Mouse (Mus musculus) stomach, embryonic 15.5 days (tissue): Measurements from ENCODE around the gene Ugdh. TPM values are rescaled to one million over a fixed set of nuclear protein-coding genes. Genes with fewer than 3 reads are reported as not detected.

Experiments
- ATAC-seq: fragments of 200-750 bp; cut with Nextera tagmentation; 2 replicates; pipeline ENCODE4 v1.8.0; 2017; ENCODE audit warnings: low read depth, moderate number of reproducible peaks, moderate TSS enrichment; ENCODE audit not compliant: insufficient read depth, low FRiP score
- H3K27ac ChIP-seq: fragments of 300-500 bp; sonication (generic); 2 replicates; pipeline ENCODE4 v1.5.1; 2015; ENCODE audit warnings: mild to moderate bottlenecking, inconsistent platforms
- H3K27me3 ChIP-seq: fragments of 300-500 bp; sonication (generic); replicated peaks from 2 replicates; pipeline ENCODE4 v1.6.1; 2015; ENCODE audit warnings: inconsistent platforms
- H3K36me3 ChIP-seq: fragments of 300-500 bp; sonication (generic); 2 replicates; pipeline ENCODE4 v1.6.1; 2015; ENCODE audit warnings: inconsistent platforms
- H3K4me1 ChIP-seq: fragments of 300-500 bp; sonication (generic); 2 replicates; pipeline ENCODE4 v1.6.1; 2015; ENCODE audit warnings: inconsistent platforms
- H3K4me2 ChIP-seq: fragments of 300-500 bp; sonication (generic); 2 replicates; pipeline ENCODE4 v1.6.1; 2015; ENCODE audit warnings: mild to moderate bottlenecking, inconsistent platforms
- H3K4me3 ChIP-seq: fragments of 300-500 bp; sonication (generic); replicated peaks from 2 replicates; pipeline ENCODE4 v1.5.1; 2015; ENCODE audit warnings: inconsistent platforms
- H3K9ac ChIP-seq: fragments of 300-500 bp; sonication (generic); 2 replicates; pipeline ENCODE4 v1.6.1; 2015; ENCODE audit warnings: inconsistent platforms
- H3K9me3 ChIP-seq: fragments of 300-500 bp; sonication (generic); 2 replicates; pipeline ENCODE4 v1.6.1; 2016; ENCODE audit warnings: inconsistent platforms
- WGBS: fragments of 180-500 bp; shearing (Covaris S2); methylation state at CpG from one replicate; pipeline ENCODE4 v1.1.7; 2015; 5-methylcytosine and 5-hydroxymethylcytosine counted together
- polyA plus RNA-seq: library from polyadenylated mRNA; unstranded; fragments of >200 nt; fragmentation: Nextera tagmentation; extraction: Ambion mirVana; gene quantifications from 2 replicates; pipeline ENCODE4 v1.2.1, GENCODE M21; 2015

Ugdh gene
- polyA plus RNA-seq, 1 experiment from 2014 or later: 152 TPM

DNA sequence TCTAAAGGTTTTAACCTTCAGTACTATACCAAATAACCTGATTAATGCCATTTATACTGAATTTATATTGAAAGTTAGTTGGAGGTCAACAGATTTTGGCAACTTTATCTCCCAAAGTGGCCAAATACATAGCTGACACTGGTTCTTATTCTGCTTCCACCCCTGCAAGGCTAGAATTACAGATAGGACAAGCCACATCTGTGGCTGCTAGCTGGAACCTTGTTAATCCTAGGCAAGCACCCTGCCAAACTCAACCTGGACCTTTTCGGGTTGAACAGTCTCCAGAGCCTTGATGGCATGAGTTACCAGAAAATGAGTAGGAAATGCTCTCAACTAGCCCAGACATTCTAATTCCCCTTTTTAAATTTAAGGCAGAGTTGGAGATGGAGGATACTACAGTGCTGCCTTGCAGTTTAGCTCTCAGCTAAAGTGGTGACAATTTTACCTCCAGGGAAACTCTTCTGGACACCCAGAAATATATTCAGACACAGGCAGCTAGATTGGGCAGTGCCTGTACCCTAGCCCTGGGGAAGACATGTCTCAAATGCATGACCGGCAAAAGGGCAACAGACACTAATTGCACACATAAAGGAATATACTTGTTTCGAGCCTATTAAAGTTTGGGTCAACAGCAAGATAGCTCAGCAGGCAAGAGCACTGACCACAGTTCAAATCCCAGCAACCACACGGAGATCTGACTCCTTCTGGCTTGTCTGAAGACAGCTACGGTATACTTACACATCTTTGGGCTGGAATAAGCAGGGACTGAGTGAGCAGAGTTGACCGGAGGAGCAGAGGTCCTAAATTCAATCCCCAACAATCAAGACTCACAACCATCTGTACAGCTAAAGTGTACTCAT lies 48.5 kb downstream of the Ugdh start:
- Histone ChIP-seq H3K27me3 (no peaks in the 10 kb centered on the region), H3K9me3 (no peaks in the 10 kb centered on the region), H3K4me3 (no peak overlapping the region), H3K9ac (no peak overlapping the region), H3K36me3 (peaks cover 23% of the 10 kb centered on the region; the same call in 1 of the 2 replicates), H3K4me2 (no peak overlapping the region), H3K4me1 (peaks cover 9% of the 10 kb centered on the region), H3K27ac (no peak overlapping the region)
- WGBS: 72% methylated on average over 6 of the region's 6 CpGs
- ATAC-seq: no peak

DNA sequence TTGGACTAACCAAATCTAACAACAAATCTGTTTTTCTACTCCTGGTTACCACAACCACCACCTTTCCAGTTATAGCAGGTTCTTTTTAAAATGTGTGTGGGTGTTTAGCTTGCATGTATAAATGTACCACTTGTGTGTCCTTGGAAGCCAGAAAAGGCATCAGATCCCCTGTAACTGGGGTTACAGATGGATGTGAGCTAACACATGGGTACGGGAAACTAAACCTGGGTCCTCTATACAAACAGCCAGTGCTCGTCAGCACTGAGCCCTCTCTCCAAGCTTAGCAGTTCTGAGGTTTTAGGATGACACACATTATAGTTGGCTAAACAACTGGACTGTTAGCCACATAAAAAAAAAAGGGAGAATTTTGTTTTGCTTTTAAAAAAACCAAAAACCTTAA lies 50.0 kb downstream of the Ugdh start:
- no peak for ATAC-seq
- H3K27ac ChIP-seq: no peak overlapping the region
- no peak overlapping the region for H3K9ac ChIP-seq
- peaks cover 9% of the 10 kb centered on the region for H3K4me1 ChIP-seq
- no peak overlapping the region for H3K4me2 ChIP-seq
- no peak overlapping the region for H3K4me3 ChIP-seq
- no peaks in the 10 kb centered on the region for H3K27me3 ChIP-seq
- H3K36me3 ChIP-seq: peaks cover 23% of the 10 kb centered on the region; the same call in 1 of the 2 replicates
- 66% methylated on average over 2 of the region's 2 CpGs for whole genome bisulfite sequencing
- H3K9me3 ChIP-seq: no peaks in the 10 kb centered on the region

DNA sequence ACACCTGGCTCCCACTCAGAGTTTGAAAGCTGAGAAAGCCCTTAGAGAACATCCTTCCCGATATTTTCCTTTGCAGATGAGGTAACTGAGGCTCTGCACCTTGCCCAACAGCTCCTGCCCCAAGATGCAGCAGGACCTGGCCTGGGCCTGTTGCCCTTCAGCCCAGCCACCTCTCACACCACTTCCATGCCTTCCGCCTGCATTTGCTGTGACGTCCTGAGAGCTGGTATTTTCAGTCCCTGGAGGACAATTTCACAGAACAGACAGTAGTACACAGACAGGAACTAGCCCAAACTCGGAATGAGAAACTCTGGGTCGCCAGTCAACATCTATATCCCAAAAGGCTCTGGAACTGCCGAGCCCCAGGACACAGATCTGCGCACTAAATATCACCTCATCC lies 61.0 kb downstream of the Ugdh start:
- no peak overlapping the region for H3K4me3 ChIP-seq
- H3K4me2 ChIP-seq: no peak overlapping the region

DNA sequence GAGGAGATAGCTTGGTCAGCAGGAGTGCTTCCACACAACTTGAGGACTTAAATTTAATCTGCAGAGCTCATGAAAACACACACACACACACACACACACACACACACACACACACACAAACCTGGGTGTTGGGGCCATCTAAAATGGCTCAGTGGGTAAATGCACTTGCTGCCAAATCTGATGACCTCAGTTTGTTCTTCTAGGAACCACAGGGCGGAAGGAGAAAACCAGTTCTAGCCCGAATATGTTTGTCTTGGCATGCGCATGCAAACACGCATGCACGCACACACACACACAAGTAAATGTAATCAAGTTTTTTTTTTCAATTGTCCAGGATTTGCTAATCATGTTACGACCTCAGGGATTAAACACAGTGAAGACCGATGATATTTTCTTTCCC lies 64.2 kb downstream of the Ugdh start:
- H3K9me3 ChIP-seq: no peaks in the 10 kb centered on the region
- no peak overlapping the region for H3K27ac ChIP-seq
- H3K4me1 ChIP-seq: no peaks in the 10 kb centered on the region
- 95% methylated on average over 7 of the region's 7 CpGs for WGBS
- H3K27me3 ChIP-seq: no peaks in the 10 kb centered on the region
- no peak overlapping the region for H3K4me3 ChIP-seq
- no peak for ATAC-seq
- no peak overlapping the region for H3K4me2 ChIP-seq
- no peaks in the 10 kb centered on the region for H3K36me3 ChIP-seq
- no peak overlapping the region for H3K9ac ChIP-seq

More for the DNA sequence above, 61.0 kb downstream of the Ugdh start:
- WGBS: 85% methylated on average over 7 of the region's 7 CpGs
- ATAC-seq: no peak
- Histone ChIP-seq H3K36me3 (no peaks in the 10 kb centered on the region), H3K27me3 (no peaks in the 10 kb centered on the region), H3K27ac (no peak overlapping the region), H3K9me3 (no peaks in the 10 kb centered on the region), H3K4me1 (no peaks in the 10 kb centered on the region), H3K9ac (no peak overlapping the region)

DNA sequence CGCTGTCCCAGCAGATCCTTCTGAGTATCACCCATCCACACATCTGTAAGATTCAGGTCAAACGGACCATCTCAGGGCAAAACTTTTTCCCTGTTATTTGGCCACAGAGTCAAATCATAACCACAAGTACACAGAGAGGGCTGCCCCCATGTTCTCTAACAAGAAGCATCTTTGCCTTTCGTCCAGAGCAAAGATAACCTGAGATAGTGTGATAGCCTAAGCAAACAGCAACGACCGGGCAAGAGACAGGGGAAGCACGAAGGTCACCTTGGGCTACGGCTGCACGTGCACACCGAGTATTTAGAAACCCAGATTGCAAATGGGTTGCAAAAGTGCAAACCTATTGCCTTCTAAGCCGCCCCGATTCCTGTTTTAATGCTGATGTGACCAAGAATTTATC lies 67.9 kb downstream of the Ugdh start:
- Histone ChIP-seq H3K4me3 (no peak overlapping the region), H3K27ac (no peak overlapping the region), H3K9ac (no peak overlapping the region), H3K4me2 (no peak overlapping the region), H3K27me3 (no peaks in the 10 kb centered on the region), H3K36me3 (no peaks in the 10 kb centered on the region), H3K4me1 (no peaks in the 10 kb centered on the region), H3K9me3 (no peaks in the 10 kb centered on the region)
- ATAC-seq: no peak; the same call in 1 of the 2 replicates
- WGBS: 64% methylated on average over 11 of the region's 11 CpGs

Other genes starting within 250 kb of the Ugdh start
- 5.9 and 6.2 TPM in 2 replicates for gene Wdr19, start 236.3 kb downstream of the Ugdh start, polyA plus RNA-seq
- 84.8 and 87.7 TPM in 2 replicates for gene Rfc1, start 100.3 kb downstream of the Ugdh start, polyA plus RNA-seq
- gene Klb, start 87.6 kb downstream of the Ugdh start, polyA plus RNA-seq: 1.6 and 1.9 TPM in 2 replicates
- 990 and 1,013 TPM in 2 replicates for gene Rpl9, start 44.5 kb downstream of the Ugdh start, polyA plus RNA-seq
- gene Lias, start 44.5 kb downstream of the Ugdh start, polyA plus RNA-seq: 58.4 and 61.5 TPM in 2 replicates
- 1.8 TPM in 1 of 2 replicates, not detected in the other for gene Gm43552, start 56.9 kb upstream of the Ugdh start, polyA plus RNA-seq
- 161 and 177 TPM in 2 replicates for gene Smim14, start 101.2 kb upstream of the Ugdh start, polyA plus RNA-seq
- 174 and 176 TPM in 2 replicates for gene Ube2k, start 101.3 kb upstream of the Ugdh start, polyA plus RNA-seq